Mouse (Mus musculus) CH12.LX (cell line): ENCODE results near the gene Macrod2.

Source experiments
- CTCF ChIP-seq, 2 experiments: IDR thresholded peaks in 1 of 2; conservative IDR thresholded peaks in 1 of 2; 2 replicates each; pipeline ENCODE4 v1.5.1; 2011 to 2012; ENCODE audit warnings: low read depth in 2 of 2, low read length in 2 of 2, improper control_type of control experiment in 1 of 2, inconsistent platforms in 1 of 2, mild to moderate bottlenecking in 1 of 2, moderate library complexity in 1 of 2
- E2F4 ChIP-seq: IDR thresholded peaks from 2 replicates; pipeline ENCODE4 v1.6.1; 2011; ENCODE audit warnings: low read depth, low read length, improper control_type of control experiment; ENCODE audit not compliant: insufficient replicate concordance
- MXI1 ChIP-seq: IDR thresholded peaks from 2 replicates; pipeline ENCODE4 v1.6.1; 2011; ENCODE audit warnings: mild to moderate bottlenecking, low read depth, low read length, improper control_type of control experiment
- POLR2A ChIP-seq: IDR thresholded peaks from 2 replicates; pipeline ENCODE4 v1.6.1; 2011; ENCODE audit warnings: low read depth, mild to moderate bottlenecking, improper control_type of control experiment, low read length
- ZC3H11A ChIP-seq: IDR thresholded peaks from 2 replicates; pipeline ENCODE4 v1.6.1; 2012; ENCODE audit warnings: low read depth, mild to moderate bottlenecking, inconsistent platforms, low read length, improper control_type of control experiment

DNA sequence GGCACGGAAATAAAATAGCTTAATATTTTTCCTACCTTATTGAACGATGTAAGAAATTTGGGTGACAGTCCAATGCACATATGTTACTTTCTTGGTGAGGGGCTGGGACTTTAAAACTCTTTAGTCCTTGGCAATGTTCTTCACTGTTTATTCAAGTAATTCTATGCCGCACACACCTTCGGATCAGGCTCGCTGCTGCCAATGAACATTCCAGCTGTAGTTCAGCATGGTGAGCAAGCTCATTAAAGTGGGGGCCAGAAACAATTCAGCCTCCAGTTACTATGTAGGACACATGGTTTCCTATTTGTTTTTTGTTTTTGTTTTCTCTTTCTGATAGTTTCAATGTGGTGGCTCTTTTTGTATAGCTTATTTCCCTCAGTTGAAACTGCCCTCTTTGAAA is 267.6 kb downstream of the Macrod2 start:
- TF ChIP-seq CTCF (conservative IDR thresholded peaks at IDR 0.05 in 1 of 2, IDR thresholded peaks at IDR 0.05 in 1 of 2; ENCODE audit: low read depth in 2 of 2, low read length in 2 of 2) (no peak), POLR2A (no peak), MXI1 (no peak), E2F4 (no peak), ZC3H11A (no peak)
